Mouse (Mus musculus): ENCODE data around the gene Inpp5d.

Inpp5d gene

GRCm38 (mm10) chr1:87623977-87624666 lies 4.0 kb downstream of the Inpp5d start:
- no peak for DNase-seq (ENCODE audit: extremely low read depth, low read depth, low spot score)

DNA sequence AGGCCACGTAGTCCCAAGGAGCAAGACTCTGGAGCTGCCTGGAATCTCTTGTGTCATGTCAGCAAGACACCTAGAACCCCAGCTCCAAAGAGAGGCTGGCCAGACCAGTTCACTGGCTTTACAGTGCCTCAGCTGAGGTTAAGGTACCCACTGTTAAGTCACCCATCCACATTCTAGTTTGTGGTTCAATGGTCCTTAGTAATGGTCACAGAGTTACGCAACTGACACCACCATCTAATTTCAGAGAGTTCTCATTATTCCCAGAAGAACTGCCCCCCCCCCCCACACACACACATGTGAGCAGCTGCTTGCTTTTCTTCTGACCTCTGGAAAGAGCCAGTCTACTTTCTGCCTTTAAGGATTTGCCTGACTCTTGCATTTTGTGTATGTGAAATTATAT lies 4.7 kb downstream of the Inpp5d start:
- no peak for DNase-seq (ENCODE audit: extremely low read depth, low read depth, low spot score)

DNA sequence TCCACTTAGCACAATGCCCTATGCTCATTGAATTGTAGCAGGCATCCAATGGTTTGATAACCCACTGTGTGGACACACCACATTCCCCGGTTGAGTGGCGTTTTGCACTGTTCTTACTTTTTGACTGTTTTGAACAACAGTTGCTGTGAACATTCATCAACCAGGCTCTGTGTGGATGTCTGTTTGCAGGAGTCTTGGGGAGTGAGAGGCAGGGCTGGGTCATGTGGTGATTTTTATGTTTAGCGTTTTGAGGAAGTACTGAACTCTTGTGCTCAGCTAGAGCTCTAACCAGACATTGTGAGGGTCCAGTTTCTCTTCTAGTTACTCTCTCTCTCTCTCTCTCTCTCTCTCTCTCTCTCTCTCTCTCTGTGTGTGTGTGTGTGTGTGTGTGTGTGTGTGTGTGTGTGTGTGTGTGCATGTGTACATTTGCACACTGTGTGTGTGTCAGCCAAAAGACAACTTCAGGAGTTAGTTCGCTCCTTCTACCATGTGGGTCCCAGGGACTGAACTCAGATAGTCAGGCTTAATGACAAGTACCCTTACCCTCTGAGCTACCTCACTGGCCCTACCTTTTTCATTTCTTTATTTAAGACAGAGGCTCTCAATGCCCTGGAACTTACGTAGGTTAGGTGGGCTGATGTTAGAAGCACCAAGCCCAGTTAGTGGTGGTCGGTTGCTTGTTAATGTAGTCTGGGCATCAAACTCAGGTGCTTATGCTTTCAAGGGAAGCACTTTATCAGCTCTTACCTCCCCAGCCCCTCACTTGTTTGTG lies 5.3 kb downstream of the Inpp5d start:
- no peak for DNase-seq (ENCODE audit: extremely low read depth, low read depth, low spot score)

- no peak for DNase-seq (ENCODE audit: extremely low read depth, low read depth, low spot score)
Observed at GRCm38 (mm10) chr1:87626344-87626743, 6.2 kb downstream of the Inpp5d start.

DNA sequence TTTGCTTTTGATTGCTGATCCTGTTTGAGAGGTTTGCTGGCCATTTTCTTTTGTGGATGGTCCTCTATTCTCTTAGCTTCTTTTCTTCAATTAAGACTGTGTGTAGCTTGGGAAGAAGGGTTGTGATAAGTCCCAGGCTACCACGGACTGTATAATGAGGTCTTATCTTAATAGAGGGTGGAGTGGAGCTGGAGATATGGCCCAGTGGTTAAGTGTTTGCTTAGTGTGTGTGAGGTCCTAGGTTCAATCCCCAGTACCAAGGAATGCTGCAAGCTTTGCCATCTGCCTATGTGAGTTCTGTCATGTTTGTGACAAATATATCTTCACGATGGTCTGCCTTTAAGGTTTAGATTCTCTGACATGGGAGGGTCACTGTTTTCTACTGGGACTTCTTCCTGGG lies 8.0 kb downstream of the Inpp5d start:
- no peak for DNase-seq (ENCODE audit: extremely low read depth, low read depth, low spot score)

GRCm38 (mm10) chr1:87631584-87631983 lies 11.5 kb downstream of the Inpp5d start:
- DNase-seq (ENCODE audit: extremely low read depth, low read depth, low spot score) = no peak

GRCm38 (mm10) chr1:87632163-87632562 lies 12.1 kb downstream of the Inpp5d start:
- DNase-seq (ENCODE audit: extremely low read depth, low read depth, low spot score) = no peak

- no peak for DNase-seq (ENCODE audit: extremely low read depth, low read depth, low spot score)
Observed at GRCm38 (mm10) chr1:87636716-87637117, 16.6 kb downstream of the Inpp5d start.

DNA sequence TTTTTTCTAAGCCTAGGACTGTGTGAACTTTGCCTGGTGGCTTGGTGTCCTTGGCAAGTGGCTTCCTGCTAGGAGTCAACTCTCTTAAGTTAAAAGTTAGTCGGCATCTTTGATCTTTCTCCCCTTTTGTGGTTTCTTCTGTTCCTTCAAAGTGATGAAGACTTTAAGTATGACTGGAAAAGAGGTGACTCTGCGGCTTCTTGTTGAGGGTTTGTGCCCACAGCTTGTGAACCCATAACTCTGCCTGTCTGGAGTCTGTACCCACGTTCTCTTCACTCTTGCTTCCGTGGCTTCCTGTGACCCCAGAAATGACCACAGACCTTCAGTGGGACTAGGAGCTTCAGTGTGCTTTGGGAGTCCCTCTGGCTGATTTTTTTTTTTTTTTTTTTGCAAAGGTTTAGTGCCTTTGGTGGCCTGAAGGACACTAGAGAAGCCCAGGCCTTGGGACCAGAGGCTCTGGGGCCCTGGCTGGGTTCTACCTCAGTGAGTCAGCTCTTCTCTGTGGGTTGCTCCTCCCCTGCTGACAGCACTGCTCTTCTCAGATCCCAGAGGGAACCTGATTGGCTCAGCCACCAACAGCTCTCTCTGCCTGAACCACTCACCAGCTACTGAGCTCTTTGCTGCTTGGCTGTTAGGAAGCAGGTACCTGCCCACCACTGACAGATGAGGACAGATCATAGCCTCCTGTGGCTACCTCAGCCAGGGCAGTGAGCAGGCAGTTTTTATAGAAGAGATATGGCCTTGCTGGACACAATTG lies 17.2 kb downstream of the Inpp5d start:
- no peak for DNase-seq (ENCODE audit: extremely low read depth, low read depth, low spot score)

- no peak for DNase-seq (ENCODE audit: extremely low read depth, low read depth, low spot score)
Observed at GRCm38 (mm10) chr1:87637878-87638600, 17.9 kb downstream of the Inpp5d start.

DNA sequence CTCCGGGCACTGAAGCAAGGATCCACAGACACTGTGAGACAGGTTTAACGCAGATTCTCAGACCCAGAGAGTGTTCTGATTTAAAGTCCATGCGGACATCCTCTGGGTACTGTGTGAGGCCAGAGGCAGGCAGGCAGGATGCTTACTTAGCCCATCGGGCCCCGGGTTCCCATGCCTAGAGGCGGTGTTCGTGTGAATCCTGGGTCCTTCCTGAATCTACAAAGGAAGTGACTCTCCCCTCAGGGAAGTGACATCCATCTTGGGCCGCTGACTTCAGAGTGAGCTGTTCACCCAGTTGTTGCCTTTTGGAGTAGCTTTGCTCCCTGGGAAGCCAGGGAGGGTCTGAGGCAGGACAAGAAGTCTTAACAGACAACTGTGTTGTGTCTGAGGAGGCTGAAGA lies 19.6 kb downstream of the Inpp5d start:
- no peak for DNase-seq (ENCODE audit: extremely low read depth, low read depth, low spot score)

DNA sequence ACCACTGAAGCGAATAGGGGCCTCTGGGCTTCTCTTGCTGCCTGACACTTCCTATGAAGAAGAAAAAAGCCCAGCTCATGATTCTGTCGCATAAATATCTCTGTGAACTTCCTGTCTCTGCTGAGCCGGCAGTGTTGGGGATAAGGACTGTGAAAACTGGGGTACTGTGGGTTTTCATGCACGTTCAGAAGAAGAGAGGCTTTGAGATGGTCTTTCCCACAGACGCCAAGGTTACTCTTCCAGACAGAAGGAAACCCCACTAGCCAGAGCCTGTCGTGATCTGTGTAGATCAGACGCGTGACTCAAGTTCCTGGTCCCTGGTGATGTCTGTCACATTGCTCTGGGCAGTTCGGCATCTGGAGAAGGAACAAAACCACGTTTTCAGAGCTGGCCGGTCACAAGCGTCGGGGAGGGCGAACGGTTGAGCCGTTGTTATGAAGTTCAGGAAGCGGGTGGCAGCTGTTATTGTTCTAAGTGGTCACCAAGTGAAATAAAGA lies 20.1 kb downstream of the Inpp5d start:
- no peak for DNase-seq (ENCODE audit: extremely low read depth, low read depth, low spot score)

- no peak for DNase-seq (ENCODE audit: extremely low read depth, low read depth, low spot score)
Observed at GRCm38 (mm10) chr1:87643016-87643415, 22.9 kb downstream of the Inpp5d start.

GRCm38 (mm10) chr1:87645041-87645440 lies 24.9 kb downstream of the Inpp5d start:
- DNase-seq (ENCODE audit: extremely low read depth, low read depth, low spot score) = no peak

GRCm38 (mm10) chr1:87645748-87646147 lies 25.6 kb downstream of the Inpp5d start:
- no peak for DNase-seq (ENCODE audit: extremely low read depth, low read depth, low spot score)

- DNase-seq (ENCODE audit: extremely low read depth, low read depth, low spot score) = no peak
Observed at GRCm38 (mm10) chr1:87647820-87648219, 27.7 kb downstream of the Inpp5d start.

- no peak for DNase-seq (ENCODE audit: extremely low read depth, low read depth, low spot score)
Observed at GRCm38 (mm10) chr1:87648657-87649056, 28.5 kb downstream of the Inpp5d start.

DNA sequence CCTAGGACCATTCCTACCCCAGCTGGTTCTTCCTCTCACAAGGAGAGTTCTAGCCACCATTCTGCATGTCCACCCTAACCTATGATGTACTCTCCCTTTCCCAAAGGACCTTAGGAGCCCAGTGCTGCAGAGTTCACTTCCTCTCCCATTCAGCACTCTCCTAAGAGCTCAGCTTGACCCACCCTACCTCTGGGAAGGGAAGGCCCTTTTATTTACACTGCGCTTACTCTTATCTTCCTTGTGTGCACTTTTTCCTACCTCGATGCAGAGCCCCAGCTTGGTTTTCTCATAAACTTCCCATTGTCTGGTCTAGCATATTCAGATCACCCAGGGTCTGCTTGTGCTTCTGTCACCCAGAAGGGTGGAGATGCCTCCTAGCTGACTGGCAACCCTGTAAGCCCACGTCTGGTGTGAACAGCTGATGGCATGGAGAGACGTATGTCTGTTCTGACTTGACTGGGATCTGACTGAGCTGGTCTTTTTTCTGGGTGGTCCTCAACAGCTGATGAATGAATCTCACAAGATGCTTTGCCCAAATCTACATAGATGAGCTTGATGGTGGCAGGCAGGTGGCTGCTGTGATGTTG lies 29.2 kb downstream of the Inpp5d start:
- no peak for DNase-seq (ENCODE audit: extremely low read depth, low read depth, low spot score)

DNA sequence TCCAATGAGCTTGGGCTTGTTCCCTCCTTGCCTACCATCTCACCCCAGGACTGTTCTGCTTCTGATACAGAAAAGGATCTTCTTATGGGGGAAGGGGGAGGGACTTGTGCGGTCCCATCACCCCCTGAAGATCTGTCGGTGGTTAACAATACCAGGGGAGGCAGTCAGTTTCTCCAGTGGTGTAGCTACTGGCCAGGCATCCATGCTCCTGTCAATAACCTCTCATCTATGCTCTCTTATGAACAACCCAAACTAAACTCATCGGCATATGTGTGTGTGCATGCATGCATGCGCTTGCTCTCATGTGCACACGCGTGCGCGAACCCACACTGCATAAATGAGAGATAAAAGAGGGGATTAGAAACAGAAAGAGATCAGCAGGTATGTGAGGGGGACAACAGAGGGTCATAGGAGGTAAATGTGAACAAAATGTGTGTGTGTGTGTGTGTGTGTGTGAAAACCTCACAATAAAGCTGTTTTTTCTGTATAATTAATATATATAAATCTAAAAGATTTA lies 29.9 kb downstream of the Inpp5d start:
- DNase-seq (ENCODE audit: extremely low read depth, low read depth, low spot score) = no peak

- DNase-seq (ENCODE audit: extremely low read depth, low read depth, low spot score) = no peak
Observed at GRCm38 (mm10) chr1:87650611-87651079, 30.5 kb downstream of the Inpp5d start.
